In genomic region chr4:144947738-144948390, GRCm38 (mm10) we compare ENCODE assay signal across 10 mouse cellular contexts. TPM values are rescaled to one million over a fixed set of nuclear protein-coding genes. Genes with fewer than 3 reads are reported as not detected.
DNase-seq lines count a peak whose midpoint lies in the region; ATAC-seq and TF ChIP-seq lines count a peak whose summit lies in the region.
"Had no signal": no experiment of that assay in that cellular context is flagged by ENCODE, and none has a peak within 500 bp of the region (broad histone marks: within the 10 kb centered on the region; RNA-seq: fewer than 3 reads in every experiment).

No protein-coding gene starts in this region.

- peak overlapping the region; percentile 82; the same call in 1 of the 2 replicates for H3K27ac ChIP-seq in liver, embryonic 13.5 days
- no peak overlapping the region for H3K27ac ChIP-seq in liver, embryonic 11.5 days (ENCODE audit: low read depth, low read length)
- H3K27ac ChIP-seq: hindbrain, embryonic 15.5 days; neural tube, embryonic 12.5 days had no signal

- DNase-seq in liver, embryonic 13.5 days: no peak
- no peak for DNase-seq in liver, embryonic 11.5 days (ENCODE audit: low spot score)
- peak; percentile 79 for DNase-seq in heart, postnatal 25 days (ENCODE audit: low spot score)
- peak; percentile 64 for DNase-seq in lung, adult 2 months
- DNase-seq in testis, postnatal 10 days (ENCODE audit: low spot score): peak; percentile 89
- DNase-seq in layer of hippocampus, postnatal 25 days (ENCODE audit: extremely low spot score in 1 of 2, low spot score in 1 of 2): no peak
- no peak for DNase-seq in layer of hippocampus, postnatal 36 days
- no peak for DNase-seq in left cerebral cortex, adult 11 months (ENCODE audit: low spot score)

- ATAC-seq in liver, embryonic 13.5 days (ENCODE audit: low read depth): no peak
- no peak for ATAC-seq in liver, embryonic 11.5 days (replicated peaks; ENCODE audit: low FRiP score)

- 54% methylated on average over 6 of the region's 6 CpGs for WGBS in liver, embryonic 13.5 days (ENCODE audit: insufficient replicate concordance)
- 59% methylated on average over 6 of the region's 6 CpGs for WGBS in liver, embryonic 11.5 days
- 48% methylated on average over 6 of the region's 6 CpGs for WGBS in lung, adult 2 months

- no peak for TF ChIP-seq POLR2A in lung, adult 2 months (IDR thresholded peaks at IDR 0.05; ENCODE audit: borderline replicate concordance, extremely low read depth, low read depth, low read length)

- H3K36me3 ChIP-seq in liver, embryonic 13.5 days: no peaks in the 10 kb centered on the region
- H3K36me3 ChIP-seq in liver, embryonic 11.5 days (ENCODE audit: control insufficient read depth, insufficient read depth, low read length): no peaks in the 10 kb centered on the region
- H3K36me3 ChIP-seq: hindbrain, embryonic 15.5 days; neural tube, embryonic 12.5 days had no signal

- no peaks in the 10 kb centered on the region for H3K27me3 ChIP-seq in liver, embryonic 13.5 days
- H3K27me3 ChIP-seq in liver, embryonic 11.5 days (replicated peaks; ENCODE audit: control insufficient read depth, insufficient read depth, low read length): no peaks in the 10 kb centered on the region
- H3K27me3 ChIP-seq: hindbrain, embryonic 15.5 days; neural tube, embryonic 12.5 days had no signal

- H3K9me3 ChIP-seq in liver, embryonic 13.5 days (replicated peaks): no peaks in the 10 kb centered on the region
- H3K9me3 ChIP-seq in liver, embryonic 11.5 days (ENCODE audit: control insufficient read depth, low read length): no peaks in the 10 kb centered on the region
- H3K9me3 ChIP-seq: hindbrain, embryonic 15.5 days; neural tube, embryonic 12.5 days had no signal

- TF ChIP-seq CTCF in lung, adult 2 months (IDR thresholded peaks at IDR 0.05; ENCODE audit: insufficient read depth, low read length): no peak

- intact Hi-C loops in heart, postnatal 25 days (cut with DNase I): loop anchor here (2.0 kb wide), 1 partner anchor 15 kb away; no protein-coding TSS in a partner anchor

- H3K4me3 ChIP-seq in liver, embryonic 13.5 days (replicated peaks): no peak overlapping the region
- no peak overlapping the region for H3K4me3 ChIP-seq in liver, embryonic 11.5 days (ENCODE audit: low read depth, low read length)
- no peak overlapping the region for H3K4me3 ChIP-seq in lung, adult 2 months (replicated peaks; ENCODE audit: extremely low read depth, low read depth, low read length)
- H3K4me3 ChIP-seq: hindbrain, embryonic 15.5 days; neural tube, embryonic 12.5 days had no signal

- no peak overlapping the region for H3K9ac ChIP-seq in liver, embryonic 13.5 days
- H3K9ac ChIP-seq in liver, embryonic 11.5 days (ENCODE audit: low read depth, low read length): no peak overlapping the region
- H3K9ac ChIP-seq: hindbrain, embryonic 15.5 days; neural tube, embryonic 12.5 days had no signal

- no peak overlapping the region for H3K4me2 ChIP-seq in liver, embryonic 13.5 days
- H3K4me2 ChIP-seq in liver, embryonic 11.5 days: no peak overlapping the region
- H3K4me2 ChIP-seq: hindbrain, embryonic 15.5 days; neural tube, embryonic 12.5 days had no signal

- peaks cover 49% of the 10 kb centered on the region for H3K4me1 ChIP-seq in liver, embryonic 13.5 days (replicated peaks)
- peaks cover 21% of the 10 kb centered on the region for H3K4me1 ChIP-seq in liver, embryonic 11.5 days (replicated peaks; ENCODE audit: control insufficient read depth, insufficient read depth, low read length)
- peaks cover 18% of the 10 kb centered on the region for H3K4me1 ChIP-seq in lung, adult 2 months (ENCODE audit: control insufficient read depth, insufficient read depth, low read length)

RNA-seq across cellular contexts. Expression of gene Dhrs3, which starts 55.2 kb away (rescaled TPM):
- 25.0 and 31.3 TPM in 2 replicates for polyA plus RNA-seq in liver, embryonic 13.5 days (2015; fragmentation: Nextera tagmentation; extraction: Ambion mirVana)
- 42.9 and 45.3 TPM in 2 replicates for polyA plus RNA-seq in liver, embryonic 11.5 days (2014; fragmentation: Nextera tagmentation; extraction: Ambion mirVana)
- total RNA-seq in heart, postnatal 25 days (2021): 100 to 1,000 TPM; 112 to 126 TPM
- polyA plus RNA-seq in lung, adult 2 months (2012; rRNA removed): 150 and 175 TPM in 2 replicates
- 10 to 100 TPM; 29.6 to 30.6 TPM for total RNA-seq in layer of hippocampus, postnatal 25 days (2021)
- total RNA-seq in layer of hippocampus, postnatal 36 days (2021): 10 to 100 TPM; 27.6 to 31.0 TPM

Comparison
In these comparisons a context has a peak if more than half of its experiments do, and no peak if none do; other contexts are left out.
1. DNase-seq: peak in heart, postnatal 25 days (single experiment), lung, adult 2 months (single experiment) and testis, postnatal 10 days (single experiment); none in liver, embryonic 13.5 days (single experiment), liver, embryonic 11.5 days (single experiment), layer of hippocampus, postnatal 25 days (0 of 2), layer of hippocampus, postnatal 36 days (0 of 2) and left cerebral cortex, adult 11 months (single experiment).